Mouse (Mus musculus) CH12.LX (cell line): ENCODE data around the gene Ddx42. TPM values are rescaled to one million over a fixed set of nuclear protein-coding genes. Genes with fewer than 3 reads are reported as not detected.
A peak's percentile ranks its signal among the peaks of the same experiment; 100 is the strongest.

ENCODE experiments used
- DNase-seq: peaks from one replicate; pipeline ENCODE4 v3.0.0-alpha.2; 2013; ENCODE audit errors: extremely low read depth
- H3K27ac ChIP-seq: 2 replicates; pipeline ENCODE4 v1.5.1; 2012; ENCODE audit warnings: low read depth, mild to moderate bottlenecking, control low read depth, moderate library complexity; ENCODE audit not compliant: insufficient read depth
- H3K27me3 ChIP-seq: replicated peaks from 2 replicates; pipeline ENCODE3; 2012; ENCODE audit warnings: inconsistent platforms
- H3K36me3 ChIP-seq, 2 experiments: replicated peaks in 1 of 2; 2 replicates each; pipeline versions ENCODE3 to v1.6.1; 2012; ENCODE audit warnings: inconsistent platforms in 1 of 2, low read length in 1 of 2, mild to moderate bottlenecking in 1 of 2, mixed read lengths in 1 of 2, moderate library complexity in 1 of 2; ENCODE audit not compliant: control insufficient read depth in 1 of 2, insufficient read depth in 1 of 2
- H3K4me1 ChIP-seq, 2 experiments: 2 replicates each; pipeline ENCODE4 v1.6.1; 2012; ENCODE audit warnings: inconsistent platforms in 1 of 2, moderate library complexity in 1 of 2; ENCODE audit not compliant: insufficient read depth in 2 of 2, control insufficient read depth in 1 of 2
- H3K4me2 ChIP-seq: 2 replicates; pipeline ENCODE4 v1.6.1; 2012; ENCODE audit warnings: low read depth, mild to moderate bottlenecking, control low read depth; ENCODE audit not compliant: poor library complexity, insufficient read depth, severe bottlenecking
- H3K4me3 ChIP-seq, 3 experiments: fragments of 150-350 bp in 1 of 3; sonication (generic) in 1 of 3; replicated peaks in 1 of 3; 2 replicates each; pipeline versions ENCODE3 to v1.5.1; 2011 to 2012; ENCODE audit warnings: low read depth in 2 of 3, low read length in 2 of 3, mild to moderate bottlenecking in 2 of 3, moderate library complexity in 2 of 3, control low read depth in 1 of 3, improper control_type of control experiment in 1 of 3, inconsistent platforms in 1 of 3, mixed read lengths in 1 of 3; ENCODE audit not compliant: poor library complexity in 1 of 3
- H3K79me2 ChIP-seq: replicated peaks from 2 replicates; pipeline ENCODE4 v1.6.1; 2012; ENCODE audit warnings: mild to moderate bottlenecking, moderate library complexity; ENCODE audit not compliant: control insufficient read depth, poor library complexity, insufficient read depth, severe bottlenecking; ENCODE audit errors: extremely low read depth
- H3K9ac ChIP-seq: 2 replicates; pipeline ENCODE4 v1.6.1; 2012; ENCODE audit warnings: low read depth, mild to moderate bottlenecking, control low read depth, moderate library complexity; ENCODE audit not compliant: insufficient read depth
- H3K9me3 ChIP-seq: replicated peaks from 2 replicates; pipeline ENCODE3; 2012; ENCODE audit warnings: low read length, inconsistent platforms, mixed read lengths
- CHD1 ChIP-seq: IDR thresholded peaks from 2 replicates; pipeline ENCODE4 v1.6.1; 2012; ENCODE audit warnings: low read depth, low read length, improper control_type of control experiment, inconsistent platforms
- CHD2 ChIP-seq: IDR thresholded peaks from 2 replicates; pipeline ENCODE4 v1.6.1; 2011; ENCODE audit warnings: low read length, improper control_type of control experiment
- CTCF ChIP-seq, 2 experiments: IDR thresholded peaks in 1 of 2; conservative IDR thresholded peaks in 1 of 2; 2 replicates each; pipeline ENCODE4 v1.5.1; 2011 to 2012; ENCODE audit warnings: low read depth in 2 of 2, low read length in 2 of 2, improper control_type of control experiment in 1 of 2, inconsistent platforms in 1 of 2, mild to moderate bottlenecking in 1 of 2, moderate library complexity in 1 of 2
- EP300 ChIP-seq: IDR thresholded peaks from 2 replicates; pipeline ENCODE4 v1.6.1; 2011; ENCODE audit warnings: low read length, improper control_type of control experiment
- ETS1 ChIP-seq: conservative IDR thresholded peaks from 2 replicates; pipeline ENCODE4 v1.6.1; 2012; ENCODE audit warnings: low read depth, mild to moderate bottlenecking, inconsistent platforms, low read length, improper control_type of control experiment, moderate library complexity
- JUND ChIP-seq: conservative IDR thresholded peaks from 2 replicates; pipeline ENCODE4 v1.6.1; 2011; ENCODE audit warnings: low read depth, low read length, improper control_type of control experiment
- MAZ ChIP-seq: IDR thresholded peaks from 2 replicates; pipeline ENCODE4 v1.6.1; 2012; ENCODE audit warnings: low read depth, mild to moderate bottlenecking, inconsistent platforms, low read length, improper control_type of control experiment, moderate library complexity
- MEF2A ChIP-seq: IDR thresholded peaks from 2 replicates; pipeline ENCODE4 v1.6.1; 2014; ENCODE audit warnings: low read depth, mild to moderate bottlenecking, inconsistent platforms, low read length, improper control_type of control experiment, borderline replicate concordance
- MYC ChIP-seq: IDR thresholded peaks from 2 replicates; pipeline ENCODE4 v1.6.1; 2011; ENCODE audit warnings: low read depth, mild to moderate bottlenecking, improper control_type of control experiment, low read length
- RAD21 ChIP-seq: IDR thresholded peaks from 2 replicates; pipeline ENCODE4 v1.6.1; 2011; ENCODE audit warnings: low read depth, mild to moderate bottlenecking, low read length, improper control_type of control experiment, moderate library complexity
- RCOR1 ChIP-seq: conservative IDR thresholded peaks from 2 replicates; pipeline ENCODE4 v1.6.1; 2012; ENCODE audit warnings: low read depth, mild to moderate bottlenecking, inconsistent platforms, low read length, improper control_type of control experiment
- SMC3 ChIP-seq: IDR thresholded peaks from 2 replicates; pipeline ENCODE4 v1.6.1; 2011; ENCODE audit warnings: low read depth, low read length, improper control_type of control experiment
- TBP ChIP-seq: conservative IDR thresholded peaks from 2 replicates; pipeline ENCODE4 v1.6.1; 2011; ENCODE audit warnings: low read depth, low read length, improper control_type of control experiment
- TCF12 ChIP-seq: IDR thresholded peaks from 2 replicates; pipeline ENCODE4 v1.6.1; 2014; ENCODE audit warnings: low read depth, mild to moderate bottlenecking, inconsistent platforms, low read length, improper control_type of control experiment
- USF1 ChIP-seq: IDR thresholded peaks from 2 replicates; pipeline ENCODE4 v1.6.1; 2014; ENCODE audit warnings: low read depth, mild to moderate bottlenecking, inconsistent platforms, low read length, improper control_type of control experiment
- USF2 ChIP-seq: conservative IDR thresholded peaks from 2 replicates; pipeline ENCODE4 v1.6.1; 2011; ENCODE audit warnings: low read depth, low read length, improper control_type of control experiment
- ZC3H11A ChIP-seq: IDR thresholded peaks from 2 replicates; pipeline ENCODE4 v1.6.1; 2012; ENCODE audit warnings: low read depth, mild to moderate bottlenecking, inconsistent platforms, low read length, improper control_type of control experiment
- dilution Hi-C: fragments of 300-500 bp; cut with MboI; formaldehyde crosslinking; loops from 2 replicates; pipeline ENCODE4 v1.14.3; 2020; ENCODE audit warnings: low sequenced_read_pairs; ENCODE audit not compliant: extremely low pct_unique_long_range_greater_than_20kb, extremely low pct_ligation_motif_present
- in situ Hi-C: fragments of 300-500 bp; cut with MboI; formaldehyde crosslinking; loops from 3 replicates; pipeline ENCODE4 v1.14.3; 2019; ENCODE audit warnings: low sequenced_read_pairs, low pct_ligation_motif_present, low pct_unique_long_range_greater_than_20kb, mixed read lengths
- polyA plus RNA-seq: library from polyadenylated mRNA; unstranded; fragments of >175 nt; gene quantifications from 2 replicates; pipeline ENCODE4 v1.2.1, GENCODE M21; 2012; ENCODE audit warnings: low read depth; ENCODE audit not compliant: insufficient read length
- total RNA-seq, 2 experiments: library from RNA; depleted of rRNA; stranded (reverse); fragments of 300-350 nt in 1 of 2; fragments of >200 nt in 1 of 2; gene quantifications; 2 replicates each; pipeline ENCODE4 v1.2.3; 2012 to 2014

Ddx42 gene
- total and polyA plus RNA-seq, 3 experiments, result 63.8 to 94.6 (median 65.5) TPM

- TF ChIP-seq MEF2A, result peak; percentile 69
- TF ChIP-seq, all 38 proteins: peak for 21
Observed at GRCm38 (mm10) chr11:106216730-106217490, at the start of gene Ddx42 (continued).

- in situ Hi-C loops (no loop called here), dilution Hi-C loops (no loop called here)
- no peaks in the 10 kb centered on the region for H3K79me2 ChIP-seq
- H3K9ac ChIP-seq, result no peak overlapping the region
- H3K36me3 ChIP-seq, result peaks cover 54 to 79% of the 10 kb centered on the region in 2 experiments
- no peak overlapping the region for H3K4me2 ChIP-seq
- H3K9me3 ChIP-seq, result peaks cover under 1% of the 10 kb centered on the region
- no peak overlapping the region for H3K4me3 ChIP-seq
- no peak overlapping the region for H3K27ac ChIP-seq
- H3K4me1 ChIP-seq, result peaks cover 0 to 27% of the 10 kb centered on the region in 2 experiments; a peak in 2 of 4 replicates
- no peak for DNase-seq
- H3K27me3 ChIP-seq, result no peaks in the 10 kb centered on the region
- no peak for TF ChIP-seq CHD1
- no peak for TF ChIP-seq CHD2
Observed at GRCm38 (mm10) chr11:106167435-106167834, 49.3 kb upstream of the Ddx42 start.

- in situ Hi-C loops, result no loop called here
- no peak overlapping the region for H3K27ac ChIP-seq
- H3K27me3 ChIP-seq, result no peaks in the 10 kb centered on the region
- H3K4me2 ChIP-seq, result no peak overlapping the region
- peaks cover 4% of the 10 kb centered on the region for H3K9me3 ChIP-seq
- peaks cover 29 to 75% of the 10 kb centered on the region in 2 experiments for H3K36me3 ChIP-seq
- TF ChIP-seq MYC, result peak; percentile 90
- TF ChIP-seq ZC3H11A, result no peak
- TF ChIP-seq TCF12, result 0 out of 2 replicates have a peak, but pooled peaks have one; percentile 16
- no peak for TF ChIP-seq TBP
- TF ChIP-seq RCOR1, result no peak
- no peak for TF ChIP-seq CHD1
- peak; percentile 84 for TF ChIP-seq RAD21
- peak; percentile 82 for TF ChIP-seq SMC3
- no peak for TF ChIP-seq ETS1
- TF ChIP-seq CTCF (conservative IDR thresholded peaks at IDR 0.05 in 1 of 2, IDR thresholded peaks at IDR 0.05 in 1 of 2; ENCODE audit: low read depth in 2 of 2, low read length in 2 of 2), result peak; percentile 60 to 85; a peak in 3 of 4 replicates
- TF ChIP-seq JUND, result no peak
- 0 out of 2 replicates have a peak, but pooled peaks have one; percentile 8 for TF ChIP-seq USF2
- peak; percentile 7; the same call in 1 of the 2 replicates for TF ChIP-seq USF1
- TF ChIP-seq CHD2, result no peak
- TF ChIP-seq EP300, result no peak
- no peak for TF ChIP-seq MAZ
- no peak overlapping the region for H3K4me3 ChIP-seq
- peak; percentile 79 for DNase-seq
- peaks cover 0 to 31% of the 10 kb centered on the region in 2 experiments; a peak in 2 of 4 replicates for H3K4me1 ChIP-seq
- dilution Hi-C loops, result no loop called here
- H3K9ac ChIP-seq, result no peak overlapping the region
- no peaks in the 10 kb centered on the region for H3K79me2 ChIP-seq
Observed at GRCm38 (mm10) chr11:106170807-106171206, 45.9 kb upstream of the Ddx42 start.
